Mouse (Mus musculus) myocyte (in vitro differentiated cells): ENCODE results near the gene Trappc1.

Experiments
- MYOD1 ChIP-seq, 3 experiments: IDR thresholded peaks; one replicate each; pipeline ENCODE4 v1.6.1; 2011; ENCODE audit warnings: control low read depth in 2 of 3, low read depth in 2 of 3, mild to moderate bottlenecking in 2 of 3, moderate library complexity in 1 of 3; ENCODE audit not compliant: insufficient read length in 2 of 3, control insufficient read depth in 1 of 3
- POLR2A ChIP-seq: IDR thresholded peaks from one replicate; pipeline ENCODE4 v1.6.1; 2011; ENCODE audit warnings: low read depth, mild to moderate bottlenecking, control low read depth, moderate library complexity; ENCODE audit not compliant: insufficient read length
- USF1 ChIP-seq: IDR thresholded peaks from one replicate; pipeline ENCODE4 v1.6.1; 2011; ENCODE audit warnings: low read depth, mild to moderate bottlenecking, control low read depth, moderate library complexity

DNA sequence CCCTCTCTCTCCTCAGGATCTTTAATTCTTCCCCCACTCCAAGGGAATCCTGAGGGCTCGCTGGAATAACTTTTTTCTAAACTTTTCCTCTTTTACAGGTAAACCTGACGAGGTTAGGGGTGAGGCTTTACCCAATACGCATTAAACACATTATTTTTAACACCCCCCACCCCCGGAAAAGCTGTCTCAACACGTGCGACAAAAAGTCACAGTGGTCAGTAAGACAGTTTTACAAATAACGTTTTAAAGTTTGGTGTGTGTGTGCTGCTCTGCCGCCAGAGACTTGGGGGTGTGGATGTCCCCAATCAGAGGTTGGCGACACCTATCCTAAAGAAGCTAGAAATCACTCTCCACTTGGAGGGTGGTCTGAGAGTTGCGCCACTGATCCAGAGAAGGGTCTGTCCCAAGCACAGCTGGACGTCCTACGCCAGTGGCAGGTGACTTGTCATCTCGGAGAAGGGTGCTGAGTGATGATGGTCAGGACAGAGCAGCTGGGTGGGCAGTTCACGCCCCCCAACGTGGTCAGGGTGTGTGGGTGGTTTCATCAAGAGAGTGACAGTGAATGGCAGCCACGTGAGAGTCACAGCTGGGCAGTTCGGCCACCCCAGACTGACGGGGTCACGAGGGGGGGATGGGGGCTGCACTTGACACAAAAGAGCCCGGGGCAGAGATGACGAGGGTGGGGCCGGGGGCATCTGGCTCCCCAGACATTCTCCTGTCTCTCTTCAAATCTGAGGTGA, 44.0 kb downstream of the Trappc1 start:
- TF ChIP-seq POLR2A = peak; percentile 57
- no peak for TF ChIP-seq USF1
- TF ChIP-seq MYOD1 (IDR thresholded peaks at IDR 0.05; ENCODE audit: control insufficient read depth in 1 of 3, insufficient read length in 2 of 3, low read depth in 2 of 3) = peak; percentile 80 to 98 (median 95)
